Mouse (Mus musculus): Measurements from ENCODE around the gene Vmn1r163.
"Not testable (repeated sequence)": the region's sequence is repeated elsewhere in the genome, so short reads cannot be mapped to it uniquely, and the experiment has no call there.

Vmn1r163 gene

DNA sequence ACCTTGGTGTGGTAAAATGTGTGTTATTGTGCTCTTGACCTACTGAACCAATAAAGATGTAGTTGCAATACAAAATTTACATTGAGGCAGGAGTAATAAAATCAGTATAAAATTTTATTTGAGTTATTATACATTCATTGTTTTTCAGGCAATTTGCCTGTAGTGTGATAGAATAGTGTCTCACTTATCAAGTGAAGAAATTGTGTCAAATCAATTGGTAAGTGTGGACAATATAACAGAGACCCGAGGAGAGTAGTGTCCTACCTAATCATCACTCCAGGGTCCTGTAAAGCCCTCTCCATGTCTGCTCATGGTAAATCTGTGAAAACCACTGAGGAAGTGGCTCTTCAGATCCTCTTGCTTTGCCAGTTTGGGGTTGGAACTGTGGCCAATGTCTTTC, at the start of gene Vmn1r163:
Vmn1r163 (plus strand) TSS at position 301 of the 400 bp plus-strand sequence.
- DNase-seq (ENCODE audit: low spot score) = not testable (repeated sequence)

DNA sequence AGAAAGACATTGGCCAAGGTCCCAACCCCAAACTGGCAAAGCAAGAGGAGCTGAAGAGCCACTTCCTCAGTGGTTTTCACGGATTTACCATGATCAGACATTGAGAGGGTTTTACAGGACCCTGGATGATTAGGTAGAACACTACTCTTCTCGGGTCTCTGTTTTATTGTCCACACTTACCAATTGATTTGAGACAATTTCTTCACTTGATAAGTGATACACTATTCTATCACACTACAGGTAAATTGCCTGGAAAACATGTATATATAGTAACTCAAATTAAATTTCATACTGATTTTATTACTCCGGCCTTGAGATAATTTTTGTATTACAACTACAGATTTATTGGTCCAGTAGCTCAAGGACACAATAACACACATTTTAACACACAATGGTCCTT, 35.5 kb upstream of the Vmn1r163 start, which contains the start of gene Gm4216:
Gm4216 (minus strand) TSS at position 101 of the 400 bp plus-strand sequence.
- DNase-seq (ENCODE audit: low spot score) = not testable (repeated sequence)

DNA sequence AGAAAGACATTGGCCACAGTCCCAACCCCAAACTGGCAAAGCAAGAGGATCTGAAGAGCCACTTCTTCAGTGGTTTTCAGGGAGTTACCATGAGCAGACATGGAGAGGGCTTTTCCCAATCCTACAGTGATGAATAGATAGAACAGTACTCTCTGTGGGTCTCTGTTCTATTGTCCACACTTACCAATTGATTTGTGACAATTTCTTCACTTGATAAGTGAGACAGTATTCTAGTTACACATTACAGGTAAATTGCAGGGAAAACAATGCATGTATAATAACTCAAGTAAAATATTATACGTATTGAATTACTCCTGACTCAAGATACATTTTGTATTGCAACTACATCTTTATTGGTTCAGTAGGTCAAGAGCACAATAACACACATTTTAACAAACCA, 12.0 kb downstream of the Vmn1r163 start, which contains the start of gene Gm8720:
Gm8720 (minus strand) TSS at position 101 of the 400 bp plus-strand sequence.
- DNase-seq (ENCODE audit: low spot score) = not testable (repeated sequence)
